ENCODE assay signal across 27 mouse cellular contexts in genomic region chr13:12327577-12327976, GRCm38 (mm10). TPM values are rescaled to one million over a fixed set of nuclear protein-coding genes. Genes with fewer than 3 reads are reported as not detected.
A peak's percentile ranks its signal among the peaks of the same experiment; 100 is the strongest.
DNase-seq lines count a peak whose midpoint lies in the region; ATAC-seq and TF ChIP-seq lines count a peak whose summit lies in the region.
"Had no signal": no experiment of that assay in that cellular context is flagged by ENCODE, and none has a peak within 500 bp of the region (broad histone marks: within the 10 kb centered on the region; RNA-seq: fewer than 3 reads in every experiment).

No protein-coding gene starts in this region.

- H3K9me3 ChIP-seq in heart, embryonic 13.5 days = no peaks in the 10 kb centered on the region
- no peaks in the 10 kb centered on the region for H3K9me3 ChIP-seq in heart, postnatal 0 days (replicated peaks; ENCODE audit: control insufficient read depth, low read length)
- H3K9me3 ChIP-seq: embryonic facial prominence, embryonic 12.5 days; hindbrain, embryonic 10.5 days; kidney, embryonic 15.5 days; stomach, embryonic 15.5 days had no signal

- DNase-seq in heart, adult 11 months = peak; percentile 57
- no peak for DNase-seq in heart, adult 18-20 months
- DNase-seq in heart, postnatal 4 days = no peak
- DNase-seq in adrenal gland, postnatal 14 days = peak; percentile 39
- DNase-seq in heart, postnatal 0 days (ENCODE audit: low spot score) = no peak
- DNase-seq in cerebellum, adult 8-10 months = no peak
- DNase-seq: cerebellum, adult 9-10 months; cerebellum, postnatal 36 days; embryo, embryonic 11 days; gastrocnemius, postnatal 36 days; kidney, adult 18-20 months; kidney, postnatal 25 days; liver; lung, adult 2 months; lung, postnatal 10 days; midbrain, embryonic 14.5 days; thymus, postnatal 14 days had no signal

- H3K27me3 ChIP-seq in heart, embryonic 13.5 days (replicated peaks) = no peaks in the 10 kb centered on the region
- H3K27me3 ChIP-seq in heart, postnatal 0 days (ENCODE audit: control insufficient read depth, insufficient read depth, low read length) = no peaks in the 10 kb centered on the region
- H3K27me3 ChIP-seq: embryonic facial prominence, embryonic 12.5 days; kidney, embryonic 15.5 days; stomach, embryonic 15.5 days had no signal

- H3K27ac ChIP-seq in heart, embryonic 13.5 days (replicated peaks) = peak overlapping the region; percentile 86
- H3K27ac ChIP-seq in heart, postnatal 0 days (ENCODE audit: low read depth) = peak overlapping the region; percentile 69
- H3K27ac ChIP-seq: embryonic facial prominence, embryonic 12.5 days; hindbrain, embryonic 10.5 days; kidney, embryonic 15.5 days; liver, embryonic 14.5 days; stomach, embryonic 15.5 days had no signal

- ATAC-seq in heart, embryonic 13.5 days (ENCODE audit: extremely low read depth, insufficient number of reproducible peaks, low FRiP score, low TSS enrichment) = no peak
- no peak for ATAC-seq in heart, postnatal 0 days (ENCODE audit: insufficient read depth, low read depth)
- ATAC-seq: CD4-positive, CD25-positive, alpha-beta regulatory T cell, adult 4 months; forebrain, embryonic 14.5 days; hindbrain, embryonic 16.5 days had no signal

- no peak for TF ChIP-seq EP300 in heart, postnatal 0 days (IDR thresholded peaks at IDR 0.05; ENCODE audit: low read depth)

- TF ChIP-seq CTCF in heart, postnatal 0 days (IDR thresholded peaks at IDR 0.05; ENCODE audit: low read depth) = no peak

- peaks cover 76% of the 10 kb centered on the region for H3K4me1 ChIP-seq in heart, embryonic 13.5 days
- peaks cover 37% of the 10 kb centered on the region for H3K4me1 ChIP-seq in heart, postnatal 0 days (ENCODE audit: control insufficient read depth, insufficient read depth)
- H3K4me1 ChIP-seq: embryonic facial prominence, embryonic 12.5 days; hindbrain, embryonic 10.5 days; kidney, embryonic 15.5 days; stomach, embryonic 15.5 days had no signal

- H3K36me3 ChIP-seq in heart, embryonic 13.5 days = peaks cover 33% of the 10 kb centered on the region
- no peaks in the 10 kb centered on the region; the same call in 1 of the 2 replicates for H3K36me3 ChIP-seq in heart, postnatal 0 days (replicated peaks; ENCODE audit: control insufficient read depth, insufficient read depth, low read length)
- H3K36me3 ChIP-seq: embryonic facial prominence, embryonic 12.5 days; hindbrain, embryonic 10.5 days; kidney, embryonic 15.5 days; stomach, embryonic 15.5 days had no signal

- H3K4me3 ChIP-seq in heart, embryonic 13.5 days = no peak overlapping the region
- no peak overlapping the region for H3K4me3 ChIP-seq in heart, postnatal 0 days (ENCODE audit: low read depth, low read length)
- H3K4me3 ChIP-seq: embryonic facial prominence, embryonic 12.5 days; hindbrain, embryonic 10.5 days; kidney, embryonic 15.5 days; stomach, embryonic 15.5 days had no signal

- H3K4me2 ChIP-seq in heart, embryonic 13.5 days = peak overlapping the region; percentile 41
- H3K4me2 ChIP-seq in heart, postnatal 0 days (ENCODE audit: low read depth, low read length) = peak overlapping the region; percentile 10; the same call in 1 of the 2 replicates
- H3K4me2 ChIP-seq: embryonic facial prominence, embryonic 12.5 days; kidney, embryonic 15.5 days; stomach, embryonic 15.5 days had no signal

- H3K9ac ChIP-seq in heart, embryonic 13.5 days = peak overlapping the region; percentile 71
- no peak overlapping the region for H3K9ac ChIP-seq in heart, postnatal 0 days (replicated peaks; ENCODE audit: low read depth, low read length)
- H3K9ac ChIP-seq: embryonic facial prominence, embryonic 12.5 days; kidney, embryonic 15.5 days; liver, embryonic 14.5 days; stomach, embryonic 15.5 days had no signal

- 65% methylated on average over 6 of the region's 6 CpGs for WGBS in heart, embryonic 13.5 days
- 59% methylated on average over 6 of the region's 6 CpGs for WGBS in heart, postnatal 0 days

RNA-seq across cellular contexts. Expression of gene Actn2, which starts 13.0 kb away (rescaled TPM):
- 1,000 to 10,000 TPM; 1,714 to 1,786 TPM for total RNA-seq in heart, adult 18-20 months (2021)
- polyA plus RNA-seq in heart, embryonic 13.5 days (2015; fragmentation: Nextera tagmentation; extraction: Ambion mirVana) = 1,324 and 1,364 TPM in 2 replicates
- total RNA-seq in heart, postnatal 4 days (2021) = 1,000 to 10,000 TPM; 2,111 to 2,171 TPM
- total RNA-seq in adrenal gland, postnatal 14 days (2021) = 8.2 and 8.3 TPM in 2 replicates
- 1,276 and 1,578 TPM in 2 replicates for total RNA-seq in heart, postnatal 0 days (2014; rRNA removed; ENCODE audit: low replicate concordance)
- 2,012 and 2,143 TPM in 2 replicates for polyA plus RNA-seq in heart, postnatal 0 days (2015; fragmentation: Nextera tagmentation; extraction: Ambion mirVana)
- total RNA-seq: monocyte, adult 5-6 weeks had no signal

Comparison
In these comparisons a context has a peak if more than half of its experiments do, and no peak if none do; other contexts are left out.
1. DNase-seq: peak in heart, adult 11 months (single experiment) and adrenal gland, postnatal 14 days (single experiment); none in heart, adult 18-20 months (0 of 2), heart, postnatal 4 days (single experiment), heart, postnatal 0 days (single experiment) and cerebellum, adult 8-10 months (single experiment).
2. RNA of gene Actn2, which starts 13.0 kb away (total RNA-seq): 2,111 to 2,171 TPM in heart, postnatal 4 days, 1,714 to 1,786 TPM in heart, adult 18-20 months and 1,276 to 1,578 TPM in heart, postnatal 0 days; 8.2 to 8.3 TPM in adrenal gland, postnatal 14 days; every median in the first group is over 100 times any median in the second.